Mouse (Mus musculus) C2C12 (cell line): ENCODE measurements at regions not wholly inside any gene's neighbourhood (a gene's known extent, or its start where the extent isn't known, plus 50 kb on each side); places are given as distances from the start of the nearest gene placed in this dataset.

Experiments
- CTCF ChIP-seq: IDR thresholded peaks from one replicate; pipeline ENCODE4 v1.5.1; 2011; ENCODE audit not compliant: control insufficient read depth, insufficient read depth, insufficient read length
- MAX ChIP-seq: IDR thresholded peaks from one replicate; pipeline ENCODE4 v1.6.1; 2011; ENCODE audit warnings: mild to moderate bottlenecking, control low read depth

GRCm38 (mm10) chr14:99472111-99472510, 173.6 kb downstream of the Klf5 start:
- no peak for TF ChIP-seq CTCF
- no peak for TF ChIP-seq MAX
